Mouse (Mus musculus) adrenal gland, postnatal 14 days (tissue): ENCODE results near the gene Styx. TPM values are rescaled to one million over a fixed set of nuclear protein-coding genes. Genes with fewer than 3 reads are reported as not detected.
"Not testable (repeated sequence)": the region's sequence is repeated elsewhere in the genome, so short reads cannot be mapped to it uniquely, and the experiment has no call there.

ENCODE experiments used
- DNase-seq: peaks from one replicate; pipeline ENCODE4 v3.0.0; 2021; ENCODE audit warnings: mixed read lengths
- total RNA-seq: library from RNA; stranded (reverse); gene quantifications from 2 replicates; pipeline ENCODE4 v1.2.3, GENCODE M21; 2021

The Styx gene
- total RNA-seq, 1 experiment from 2014 or later = 32.3 TPM

GRCm38 (mm10) chr14:45364211-45365195, 13.6 kb downstream of the Styx start:
- DNase-seq = peak; percentile 66

GRCm38 (mm10) chr14:45365196-45365587, 14.3 kb downstream of the Styx start:
- no peak for DNase-seq

DNA sequence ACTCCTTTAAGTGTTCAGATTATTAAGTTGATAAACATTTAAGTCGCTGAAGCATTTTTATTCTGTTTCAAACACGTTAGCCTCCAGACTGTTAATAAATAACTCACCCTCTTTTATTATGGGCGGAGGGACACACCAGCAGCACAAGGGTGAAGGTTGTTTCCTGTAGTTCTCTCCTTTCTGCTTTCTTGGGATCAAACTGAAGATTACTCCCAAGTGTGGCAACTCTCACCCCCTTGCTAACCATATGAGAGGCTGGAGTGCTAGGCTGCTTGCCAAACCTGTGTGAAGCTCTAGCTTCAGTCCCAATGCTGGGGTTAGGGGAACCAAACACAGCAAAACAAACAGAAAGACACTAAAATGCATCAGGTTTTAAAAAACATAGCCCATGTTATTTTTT, 27.9 kb downstream of the Styx start:
- DNase-seq = no peak

DNA sequence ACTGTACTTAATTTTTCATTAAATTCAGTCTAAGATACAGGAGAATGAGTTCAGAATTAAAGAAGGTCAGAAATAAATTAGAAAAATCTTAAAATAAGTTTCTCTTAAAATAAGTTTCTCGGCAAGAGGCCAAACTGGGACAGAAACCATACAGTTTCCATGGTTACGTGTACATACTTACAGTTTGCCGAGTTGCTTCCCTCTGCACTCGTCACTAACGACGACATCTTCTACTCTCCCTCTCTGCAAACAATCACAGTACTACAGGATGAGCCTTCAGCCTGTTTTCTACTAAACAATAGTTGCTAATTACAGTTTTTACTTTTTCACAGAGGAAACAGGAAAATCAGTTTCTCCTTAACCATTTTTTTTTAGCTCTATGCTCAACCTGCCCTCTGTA, 29.9 kb downstream of the Styx start:
- DNase-seq = no peak

GRCm38 (mm10) chr14:45382912-45383311, 32.0 kb downstream of the Styx start:
- no peak for DNase-seq

DNA sequence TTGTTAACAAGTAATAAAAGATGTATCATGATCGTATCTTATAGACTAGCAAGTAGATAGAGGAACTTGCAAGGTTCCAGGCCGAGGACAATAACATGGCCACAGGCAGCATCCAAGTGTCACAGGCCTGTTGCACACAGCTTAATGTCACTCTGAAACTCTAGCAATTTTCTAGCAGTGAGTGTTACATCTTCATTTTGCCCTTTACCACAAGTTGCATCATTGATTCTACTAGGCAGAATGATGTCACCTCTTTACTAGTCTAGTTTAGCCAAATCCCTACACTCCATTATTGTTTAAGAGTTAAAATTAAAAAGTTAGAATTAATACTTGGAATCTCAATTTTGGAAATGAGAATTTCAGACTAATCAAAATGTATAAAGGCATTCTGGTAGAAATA, 34.7 kb downstream of the Styx start:
- DNase-seq = no peak

GRCm38 (mm10) chr14:45387480-45387879, 36.6 kb downstream of the Styx start:
- DNase-seq = no peak

GRCm38 (mm10) chr14:45388345-45389181, 37.7 kb downstream of the Styx start:
- peak; percentile 98 for DNase-seq

GRCm38 (mm10) chr14:45389194-45389593, 38.3 kb downstream of the Styx start:
- no peak for DNase-seq

DNA sequence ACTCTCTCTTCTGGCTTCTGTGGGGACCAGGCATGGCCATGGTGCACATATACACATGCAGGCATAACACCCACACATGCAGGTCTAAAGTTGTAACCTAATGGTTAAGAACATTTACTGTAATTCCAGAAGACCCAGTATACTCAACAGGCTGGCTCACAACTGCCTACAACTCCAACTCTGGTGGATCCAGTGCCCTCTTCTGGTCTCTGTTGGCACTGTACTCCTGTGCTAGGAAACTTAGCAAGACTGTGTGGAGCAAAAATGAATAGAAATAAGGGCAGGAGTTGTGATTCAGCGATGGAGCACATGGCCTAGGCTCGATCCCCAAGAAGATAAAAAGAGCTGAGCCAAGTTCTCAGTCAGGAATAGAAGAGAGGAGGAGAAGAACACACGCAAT, 48.9 kb downstream of the Styx start:
- peak; percentile 27 for DNase-seq

DNA sequence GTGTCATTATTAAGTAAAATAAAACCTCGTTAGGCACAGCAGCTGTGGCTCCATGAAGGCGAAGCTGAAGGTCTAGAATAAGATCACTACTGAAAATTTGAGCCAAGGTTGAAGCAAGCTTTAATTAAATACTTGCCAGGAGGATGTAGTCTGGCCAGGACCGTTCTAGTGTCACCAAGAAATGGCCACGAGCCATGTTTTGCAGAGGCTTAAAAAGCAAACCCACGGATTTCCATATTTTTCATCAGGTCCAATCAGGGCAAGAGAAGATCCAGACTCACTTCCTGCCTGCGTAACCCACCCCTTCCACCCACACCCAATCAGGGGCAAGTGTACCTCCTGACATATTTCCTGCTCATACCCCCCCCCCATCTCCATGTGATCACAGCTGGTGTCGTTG, 52.8 kb downstream of the Styx start:
- DNase-seq = no peak

GRCm38 (mm10) chr14:45404813-45405212, 53.9 kb downstream of the Styx start, which contains the start of gene Gnpnat1:
Gene Gnpnat1, minus strand, starts transcription at chr14:45404913.
- DNase-seq = not testable (repeated sequence)

GRCm38 (mm10) chr14:45416265-45416664, 65.4 kb downstream of the Styx start:
- no peak for DNase-seq

DNA sequence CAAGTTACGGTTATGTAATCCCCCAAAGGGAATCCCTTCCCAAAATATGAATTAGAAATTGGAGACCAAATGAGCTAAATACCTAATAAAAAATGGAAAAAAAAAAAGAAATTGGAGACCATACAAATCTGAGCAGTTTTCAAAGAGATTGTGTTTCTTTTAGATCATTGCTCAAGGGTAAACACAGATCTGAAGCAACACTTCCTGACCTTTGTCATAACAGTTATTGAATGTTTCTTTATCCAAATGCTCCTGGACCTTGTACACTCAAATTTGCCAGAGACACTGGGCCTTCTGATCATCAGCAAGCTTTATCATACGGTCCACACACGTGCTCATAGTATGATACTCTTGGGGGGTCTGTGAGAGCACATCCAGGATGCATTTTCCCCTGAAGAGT, 67.7 kb downstream of the Styx start:
- DNase-seq = no peak

DNA sequence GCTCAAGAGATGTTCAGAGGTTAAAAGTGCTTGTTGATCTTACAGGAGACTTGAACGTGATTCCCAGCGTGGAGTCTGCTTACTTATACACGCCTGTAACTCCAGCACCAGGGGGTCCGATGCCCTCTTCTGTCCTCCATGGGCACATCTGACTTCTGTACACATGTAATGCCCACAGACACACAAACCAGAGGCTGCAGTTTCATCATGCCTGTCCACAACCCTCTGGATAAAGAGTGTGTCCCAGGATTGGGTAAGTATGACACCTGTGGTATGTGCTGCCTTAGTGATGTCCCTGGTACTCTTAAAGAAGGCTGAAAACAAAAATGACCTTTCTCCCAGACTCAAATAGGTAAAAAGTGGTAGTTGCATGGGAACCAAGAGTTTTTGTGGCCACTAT, 68.4 kb downstream of the Styx start:
- no peak for DNase-seq

GRCm38 (mm10) chr14:45422371-45422770, 71.5 kb downstream of the Styx start:
- DNase-seq = peak; percentile 56

- peak; percentile 33 for DNase-seq
Observed at GRCm38 (mm10) chr14:45423220-45423619, 72.3 kb downstream of the Styx start.

- DNase-seq = no peak
Observed at GRCm38 (mm10) chr14:45430066-45430842, 79.4 kb downstream of the Styx start.

DNA sequence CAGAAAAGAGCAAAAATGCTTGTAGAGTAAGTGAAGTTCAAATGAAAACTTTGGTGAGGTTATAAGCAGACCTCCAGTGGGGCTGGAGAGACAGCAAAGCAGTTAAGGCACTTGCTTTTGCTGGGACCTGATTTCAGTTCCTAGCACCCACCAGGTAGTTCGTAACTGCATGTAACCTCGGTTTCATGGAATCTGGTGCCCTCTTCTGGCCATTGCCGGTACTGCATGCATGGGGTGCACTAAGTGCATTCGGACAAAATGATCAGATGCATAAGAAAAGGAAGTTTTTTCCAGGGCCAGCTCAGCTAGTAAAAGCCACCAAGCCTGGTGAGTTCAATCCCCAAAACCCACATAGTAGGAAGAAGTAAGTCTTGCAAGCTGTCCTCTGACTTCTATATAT, 81.1 kb downstream of the Styx start:
- no peak for DNase-seq

DNA sequence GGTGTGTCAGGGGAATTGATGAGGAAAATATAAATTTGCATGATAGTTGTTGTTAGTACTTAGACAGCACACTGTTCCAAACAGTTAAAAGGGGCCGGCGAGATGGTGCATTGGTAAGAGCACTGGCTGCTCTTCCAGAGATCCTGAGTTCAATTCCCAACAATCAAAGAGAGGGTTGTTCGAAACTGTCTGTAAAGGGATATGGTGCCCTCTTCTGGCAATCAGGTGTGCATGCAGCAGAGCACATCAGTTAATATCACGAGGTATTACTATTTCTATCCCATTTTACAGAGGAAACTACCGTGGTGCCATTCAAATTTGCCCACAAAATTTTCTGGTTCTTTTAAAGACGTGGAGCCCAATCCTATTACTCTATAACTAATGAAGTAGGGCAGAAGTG, 83.3 kb downstream of the Styx start:
- DNase-seq = no peak

GRCm38 (mm10) chr14:45438250-45438930, 87.5 kb downstream of the Styx start:
- DNase-seq = no peak

DNA sequence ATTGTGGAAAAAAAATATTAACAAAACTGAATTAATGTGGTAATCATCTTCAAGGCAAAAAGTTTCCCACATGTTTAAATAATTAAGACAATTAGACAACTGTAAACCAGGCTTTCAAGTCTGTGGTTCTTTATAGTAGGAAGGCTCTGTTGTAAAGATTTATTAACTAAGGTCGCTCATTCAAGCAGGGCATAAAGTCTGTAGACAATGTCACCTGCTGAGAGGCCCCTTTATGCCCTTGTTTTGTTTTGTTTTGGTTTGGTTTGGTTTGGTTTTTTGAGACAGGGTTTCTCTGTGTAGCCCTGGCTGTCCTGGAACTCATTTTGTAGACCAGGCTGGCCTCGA, 88.0 kb downstream of the Styx start:
- DNase-seq = no peak
